Mouse (Mus musculus) limb, embryonic 14.5 days (tissue): Measurements from ENCODE around the gene Tvp23b. TPM values are rescaled to one million over a fixed set of nuclear protein-coding genes. Genes with fewer than 3 reads are reported as not detected.

ENCODE experiments used
- ATAC-seq: fragments of 200-750 bp; cut with Nextera tagmentation; 2 replicates; pipeline ENCODE4 v1.8.0; 2017; ENCODE audit warnings: low read depth, moderate number of reproducible peaks, moderate TSS enrichment; ENCODE audit not compliant: low FRiP score
- DNase-seq: peaks from one replicate; pipeline ENCODE4 v3.0.0-alpha.2; 2015; ENCODE audit warnings: low spot score
- H3K27ac ChIP-seq: fragments of 300-500 bp; sonication (generic); replicated peaks from 2 replicates; pipeline ENCODE4 v1.5.1; 2014; ENCODE audit warnings: low read depth, mild to moderate bottlenecking, low read length, moderate library complexity, mixed read lengths
- H3K27me3 ChIP-seq: fragments of 300-500 bp; sonication (generic); 2 replicates; pipeline ENCODE4 v1.6.1; 2014; ENCODE audit warnings: low read length, mixed read lengths; ENCODE audit not compliant: control insufficient read depth, insufficient read depth
- H3K36me3 ChIP-seq: fragments of 300-500 bp; sonication (generic); 2 replicates; pipeline ENCODE4 v1.6.1; 2014; ENCODE audit warnings: mild to moderate bottlenecking, low read length, moderate library complexity, mixed read lengths; ENCODE audit not compliant: control insufficient read depth, insufficient read depth
- H3K4me1 ChIP-seq: fragments of 300-500 bp; sonication (generic); 2 replicates; pipeline ENCODE4 v1.6.1; 2014; ENCODE audit warnings: antibody characterized with exemption, low read length, mixed read lengths; ENCODE audit not compliant: control insufficient read depth, insufficient read depth
- H3K4me2 ChIP-seq: fragments of 300-500 bp; sonication (generic); replicated peaks from 2 replicates; pipeline ENCODE4 v1.6.1; 2014; ENCODE audit warnings: low read depth, mild to moderate bottlenecking, low read length, moderate library complexity; ENCODE audit not compliant: severe bottlenecking
- H3K4me3 ChIP-seq: fragments of 300-500 bp; sonication (generic); replicated peaks from 2 replicates; pipeline ENCODE4 v1.5.1; 2014; ENCODE audit warnings: low read length
- H3K9ac ChIP-seq: fragments of 300-500 bp; sonication (generic); 2 replicates; pipeline ENCODE4 v1.6.1; 2014; ENCODE audit warnings: mild to moderate bottlenecking, low read depth, low read length, moderate library complexity; ENCODE audit not compliant: severe bottlenecking
- H3K9me3 ChIP-seq: fragments of 300-500 bp; sonication (generic); 2 replicates; pipeline ENCODE4 v1.6.1; 2016; ENCODE audit warnings: low read length; ENCODE audit not compliant: control insufficient read depth
- POLR2A ChIP-seq: fragments of 200-500 bp; IDR thresholded peaks from 2 replicates; pipeline ENCODE4 v1.8.0; 2012; ENCODE audit warnings: inconsistent platforms, mild to moderate bottlenecking, moderate library complexity, borderline replicate concordance; ENCODE audit not compliant: insufficient read depth, insufficient read length; ENCODE audit errors: extremely low read depth
- WGBS: fragments of 180-500 bp; shearing (Covaris S2); extraction: QIAGEN DNeasy Blood & Tissue Kit; methylation state at CpG from one replicate; pipeline ENCODE4 v1.1.7; 2014; 5-methylcytosine and 5-hydroxymethylcytosine counted together
- polyA plus RNA-seq, 2 experiments: library from polyadenylated mRNA; depleted of rRNA in 1 of 2; stranded (reverse) in 1 of 2; unstranded in 1 of 2; fragments of >200 nt; fragmentation: Nextera tagmentation in 1 of 2; extraction: Ambion mirVana in 1 of 2; gene quantifications; 2 replicates each; pipeline versions ENCODE4 v1.2.1 to v1.2.3; 2012 to 2014

Gene Tvp23b
- polyA plus RNA-seq, 2 experiments: 40.1 to 65.6 TPM

DNA sequence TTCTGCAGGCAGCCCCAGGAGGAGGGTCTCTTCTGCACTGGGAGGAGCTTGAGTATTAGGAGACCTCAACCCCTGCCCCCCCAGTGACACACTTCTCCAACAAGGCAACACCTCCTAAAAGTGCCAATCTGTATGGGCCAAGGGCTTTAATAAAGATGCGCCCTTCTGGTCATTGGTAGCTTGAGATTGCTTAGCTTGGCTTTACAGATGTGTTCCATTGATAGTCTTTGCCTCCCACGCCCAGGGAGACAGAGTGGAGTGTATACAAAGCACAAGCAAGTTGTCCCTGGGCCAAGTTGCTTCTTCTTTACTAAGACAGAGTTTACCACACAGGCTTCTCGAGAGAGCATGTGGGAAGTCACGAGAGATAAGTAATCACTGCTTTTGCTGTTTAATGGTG, 51.3 kb downstream of the Tvp23b start:
- Histone ChIP-seq H3K4me2 (no peak overlapping the region), H3K27ac (no peak overlapping the region), H3K9me3 (no peaks in the 10 kb centered on the region), H3K4me3 (no peak overlapping the region), H3K36me3 (no peaks in the 10 kb centered on the region), H3K9ac (no peak overlapping the region), H3K27me3 (no peaks in the 10 kb centered on the region), H3K4me1 (no peaks in the 10 kb centered on the region)
- DNase-seq (no peak), ATAC-seq (no peak)
- 86% methylated on average over 4 of the region's 4 CpGs for WGBS
- no peak for TF ChIP-seq POLR2A

DNA sequence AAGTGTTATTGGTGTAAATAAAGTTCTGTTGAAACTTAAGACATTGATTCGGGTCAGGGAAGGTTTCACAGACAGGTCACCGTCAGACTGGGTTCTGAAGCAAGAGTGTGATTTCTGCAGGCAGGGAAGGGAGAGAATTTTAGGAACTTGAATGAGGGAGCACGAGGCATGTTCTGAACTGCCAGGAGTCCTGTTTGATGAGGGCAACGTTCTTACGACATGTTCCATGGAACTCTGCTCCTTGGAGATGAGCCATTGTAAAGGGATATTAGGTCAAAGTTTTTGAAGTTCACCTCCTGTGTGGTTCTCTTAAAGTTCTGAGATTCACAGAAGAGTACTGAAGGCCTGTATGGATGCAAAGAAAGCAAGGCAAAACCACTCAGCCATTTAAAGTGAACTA, 51.9 kb downstream of the Tvp23b start:
- DNase-seq (no peak), ATAC-seq (no peak)
- Histone ChIP-seq H3K9ac (no peak overlapping the region), H3K27ac (no peak overlapping the region), H3K36me3 (no peaks in the 10 kb centered on the region), H3K4me1 (no peaks in the 10 kb centered on the region), H3K9me3 (no peaks in the 10 kb centered on the region), H3K4me3 (no peak overlapping the region), H3K4me2 (no peak overlapping the region), H3K27me3 (no peaks in the 10 kb centered on the region)
- no peak for TF ChIP-seq POLR2A
- WGBS: 79% methylated on average over 5 of the region's 5 CpGs

DNA sequence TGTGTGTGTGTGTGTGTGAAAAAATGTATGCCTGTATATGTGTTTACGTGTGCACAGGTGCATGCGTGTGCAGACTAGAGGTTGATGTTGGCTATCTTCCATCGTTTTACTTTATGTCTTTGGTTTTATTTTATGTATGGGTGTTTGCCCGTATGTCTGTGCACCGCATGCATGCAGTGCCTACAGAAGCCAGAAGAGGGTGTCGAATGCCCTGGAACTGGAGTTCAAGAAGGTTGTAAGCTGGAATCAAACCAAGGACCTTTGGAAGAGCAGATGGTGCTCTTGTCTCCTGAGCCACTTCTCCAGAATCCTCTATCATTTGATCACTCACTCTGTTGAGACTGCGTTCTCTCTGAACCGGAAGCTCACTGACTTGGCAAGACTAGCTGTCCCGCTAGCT, 53.8 kb downstream of the Tvp23b start:
- Histone ChIP-seq H3K4me3 (no peak overlapping the region), H3K4me1 (no peaks in the 10 kb centered on the region), H3K27ac (no peak overlapping the region), H3K9me3 (no peaks in the 10 kb centered on the region), H3K4me2 (no peak overlapping the region), H3K27me3 (no peaks in the 10 kb centered on the region), H3K36me3 (no peaks in the 10 kb centered on the region), H3K9ac (no peak overlapping the region)
- no peak for ATAC-seq
- no peak for TF ChIP-seq POLR2A
- DNase-seq: no peak
- WGBS: 89% methylated on average over 9 of the region's 9 CpGs

DNA sequence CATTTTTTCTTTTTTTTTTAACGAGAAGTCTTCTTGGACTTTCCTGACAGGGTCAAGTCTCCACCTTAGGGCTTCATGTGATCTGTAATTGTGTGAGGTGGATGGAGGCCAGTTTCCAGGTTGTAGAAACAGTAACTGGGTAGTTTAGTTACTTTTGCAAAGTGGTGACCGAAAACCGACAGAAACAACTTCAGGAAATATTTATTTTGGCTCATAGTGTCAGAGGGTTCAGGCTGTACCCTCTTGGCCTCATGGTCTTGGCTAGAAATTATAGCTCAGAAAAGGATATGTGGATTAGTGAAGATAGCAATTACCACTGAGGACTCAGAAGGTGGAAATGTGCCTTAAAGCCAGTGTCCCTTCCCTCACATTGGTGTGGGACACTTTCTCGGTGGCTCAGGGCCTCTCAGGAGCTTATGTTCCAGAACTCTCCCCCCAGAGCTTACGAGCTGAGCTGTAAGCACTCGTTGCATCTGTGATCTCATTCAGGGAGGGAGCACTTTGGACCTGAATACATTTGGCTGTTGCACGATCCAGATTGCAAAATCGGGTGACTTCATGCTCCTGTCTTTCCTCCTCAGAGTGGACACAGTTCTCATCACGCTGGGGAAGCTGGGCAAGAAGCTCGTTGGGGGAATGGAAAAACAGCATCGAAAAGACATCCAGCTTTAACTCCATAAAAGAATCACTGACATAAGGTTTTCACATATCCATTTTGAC, 55.7 kb downstream of the Tvp23b start:
- ATAC-seq: no peak
- no peaks in the 10 kb centered on the region for H3K27me3 ChIP-seq
- H3K9ac ChIP-seq: no peak overlapping the region
- H3K9me3 ChIP-seq: no peaks in the 10 kb centered on the region
- no peak overlapping the region for H3K27ac ChIP-seq
- 80% methylated on average over 11 of the region's 11 CpGs for WGBS
- no peak overlapping the region for H3K4me3 ChIP-seq
- no peak for DNase-seq
- TF ChIP-seq POLR2A: no peak
- H3K4me1 ChIP-seq: no peaks in the 10 kb centered on the region
- no peaks in the 10 kb centered on the region for H3K36me3 ChIP-seq
- H3K4me2 ChIP-seq: no peak overlapping the region

DNA sequence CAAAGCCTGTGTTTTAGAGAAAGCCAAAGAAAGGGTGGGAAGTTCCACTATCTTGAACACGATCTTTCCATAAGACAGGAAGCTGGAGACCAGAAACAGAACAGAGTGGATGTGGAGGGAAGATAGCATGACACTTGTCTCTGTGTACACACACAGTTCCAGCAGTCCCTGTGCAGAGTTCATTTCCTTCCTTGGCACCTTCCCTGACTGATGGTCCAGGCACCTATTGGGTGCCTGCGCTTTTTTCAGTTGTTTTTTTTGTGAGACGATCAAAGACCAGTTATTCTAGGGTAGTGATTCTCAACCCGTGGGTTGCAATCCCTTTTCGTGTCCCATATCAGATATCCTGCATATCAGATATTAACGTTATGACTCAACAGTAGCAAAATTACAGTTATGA, 58.7 kb downstream of the Tvp23b start:
- Histone ChIP-seq H3K4me1 (no peaks in the 10 kb centered on the region), H3K27ac (no peak overlapping the region), H3K36me3 (no peaks in the 10 kb centered on the region), H3K4me2 (no peak overlapping the region), H3K9me3 (no peaks in the 10 kb centered on the region), H3K27me3 (no peaks in the 10 kb centered on the region), H3K4me3 (no peak overlapping the region), H3K9ac (no peak overlapping the region)
- DNase-seq (no peak), ATAC-seq (no peak)
- no peak for TF ChIP-seq POLR2A
- 83% methylated on average over 6 of the region's 6 CpGs for WGBS

DNA sequence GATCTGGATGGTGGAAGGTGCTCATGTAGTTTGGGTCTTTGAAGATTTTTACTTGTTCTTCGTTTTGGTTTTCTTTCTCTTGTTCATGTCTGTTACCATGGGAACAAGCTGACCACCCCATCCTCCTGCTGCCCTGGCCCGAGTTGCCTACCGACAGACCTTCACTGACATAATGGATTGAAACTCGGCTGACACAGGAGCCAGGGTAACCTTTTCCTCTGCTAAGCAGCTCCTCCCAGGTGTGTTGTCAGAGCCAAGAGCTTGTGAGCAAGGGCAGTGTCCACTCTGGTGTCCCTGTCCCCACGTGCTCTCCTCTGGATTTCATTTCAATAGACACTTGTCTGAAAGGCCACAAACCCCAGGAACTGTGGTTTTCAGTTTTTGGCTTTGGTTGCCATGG, 59.7 kb downstream of the Tvp23b start:
- H3K27me3 ChIP-seq: no peaks in the 10 kb centered on the region
- no peak overlapping the region for H3K4me3 ChIP-seq
- H3K4me2 ChIP-seq: no peak overlapping the region
- ATAC-seq (no peak), DNase-seq (no peak)
- no peaks in the 10 kb centered on the region for H3K36me3 ChIP-seq
- H3K4me1 ChIP-seq: no peaks in the 10 kb centered on the region
- 75% methylated on average over 5 of the region's 5 CpGs for WGBS
- no peak overlapping the region for H3K9ac ChIP-seq
- no peak overlapping the region for H3K27ac ChIP-seq
- TF ChIP-seq POLR2A: no peak
- no peaks in the 10 kb centered on the region for H3K9me3 ChIP-seq
